Mouse (Mus musculus): ENCODE data around the gene Olfr1358.

DNA sequence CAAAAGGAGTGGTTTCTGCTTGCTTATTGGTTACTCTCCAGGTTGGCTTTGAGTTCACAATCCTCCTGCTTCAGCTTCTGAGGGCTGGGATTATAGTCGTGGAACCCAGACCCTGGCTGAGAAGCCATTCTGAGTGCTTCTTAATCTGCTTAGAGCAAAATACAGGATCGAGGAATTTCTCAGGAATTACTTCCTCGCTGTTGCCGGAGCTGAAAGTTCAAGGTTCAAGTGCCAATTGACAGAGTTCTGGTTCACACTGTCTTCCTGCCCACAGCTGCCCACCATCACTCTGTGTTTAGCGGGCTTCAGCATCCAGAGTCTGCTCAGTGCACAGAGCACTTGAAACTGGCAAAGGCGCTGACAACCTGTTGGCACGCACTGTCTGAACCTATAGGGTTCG, 42.5 kb upstream of the Olfr1358 start:
- no peak for TF ChIP-seq CTCF (IDR thresholded peaks at IDR 0.05; ENCODE audit: extremely low read depth, insufficient read depth, low read length)
- TF ChIP-seq POLR2A (IDR thresholded peaks at IDR 0.05; ENCODE audit: extremely low read depth, insufficient read depth, low read length) = no peak

Data from cortical plate, adult 2 months (tissue).